Mouse (Mus musculus) ES-E14 (cell line): ENCODE measurements around the gene Sipa1l3.

ENCODE experiments used
- CHD2 ChIP-seq: IDR thresholded peaks from 2 replicates; pipeline ENCODE4 v1.6.1; 2014; ENCODE audit warnings: mild to moderate bottlenecking, low read depth, low read length, inconsistent platforms
- MAFK ChIP-seq: IDR thresholded peaks from 2 replicates; pipeline ENCODE4 v1.6.1; 2014; ENCODE audit warnings: mild to moderate bottlenecking, low read depth, low read length, inconsistent platforms; ENCODE audit not compliant: insufficient read depth
- ZC3H11A ChIP-seq: IDR thresholded peaks from 2 replicates; pipeline ENCODE4 v1.6.1; 2012; ENCODE audit warnings: low read depth, mild to moderate bottlenecking, inconsistent platforms, low read length, borderline replicate concordance

GRCm38 (mm10) chr7:29345534-29345933 is 172.9 kb downstream of the Sipa1l3 start:
- TF ChIP-seq ZC3H11A (no peak), MAFK (no peak), CHD2 (no peak)
